Mouse (Mus musculus) forebrain, embryonic 15.5 days (tissue): Measurements from ENCODE around the gene Med12l. TPM values are rescaled to one million over a fixed set of nuclear protein-coding genes. Genes with fewer than 3 reads are reported as not detected.

Experiments used
- ATAC-seq: fragments of 200-750 bp; cut with Nextera tagmentation; replicated peaks from 2 replicates; pipeline ENCODE4 v1.8.0; 2017; ENCODE audit warnings: mild to moderate bottlenecking, moderate TSS enrichment, moderate library complexity
- H3K27ac ChIP-seq: fragments of 300-500 bp; sonication (generic); replicated peaks from 2 replicates; pipeline ENCODE4 v1.5.1; 2015; ENCODE audit warnings: mild to moderate bottlenecking, inconsistent platforms
- H3K27me3 ChIP-seq: fragments of 300-500 bp; sonication (generic); 2 replicates; pipeline ENCODE4 v1.6.1; 2015; ENCODE audit warnings: inconsistent platforms
- H3K36me3 ChIP-seq: fragments of 300-500 bp; sonication (generic); 2 replicates; pipeline ENCODE4 v1.6.1; 2015; ENCODE audit warnings: mild to moderate bottlenecking, inconsistent platforms
- H3K4me1 ChIP-seq: fragments of 300-500 bp; sonication (generic); 2 replicates; pipeline ENCODE4 v1.6.1; 2015; ENCODE audit warnings: inconsistent platforms
- H3K4me2 ChIP-seq: fragments of 300-500 bp; sonication (generic); replicated peaks from 2 replicates; pipeline ENCODE4 v1.6.1; 2015; ENCODE audit warnings: mild to moderate bottlenecking, inconsistent platforms
- H3K4me3 ChIP-seq: fragments of 300-500 bp; sonication (generic); 2 replicates; pipeline ENCODE4 v1.5.1; 2015; ENCODE audit warnings: mild to moderate bottlenecking, inconsistent platforms
- H3K9ac ChIP-seq: fragments of 300-500 bp; sonication (generic); replicated peaks from 2 replicates; pipeline ENCODE4 v1.6.1; 2015; ENCODE audit warnings: mild to moderate bottlenecking, inconsistent platforms
- H3K9me3 ChIP-seq: fragments of 300-500 bp; sonication (generic); 2 replicates; pipeline ENCODE4 v1.6.1; 2016; ENCODE audit warnings: inconsistent platforms
- WGBS: fragments of 180-500 bp; shearing (Covaris S2); methylation state at CpG from one replicate; pipeline ENCODE4 v1.1.7; 2015; ENCODE audit warnings: mixed read lengths; 5-methylcytosine and 5-hydroxymethylcytosine counted together
- polyA plus RNA-seq: library from polyadenylated mRNA; unstranded; fragments of >200 nt; fragmentation: Nextera tagmentation; extraction: Ambion mirVana; gene quantifications from 2 replicates; pipeline ENCODE4 v1.2.1, GENCODE M21; 2015

Gene Med12l
- polyA plus RNA-seq, 1 experiment from 2014 or later, result 3.3 TPM

DNA sequence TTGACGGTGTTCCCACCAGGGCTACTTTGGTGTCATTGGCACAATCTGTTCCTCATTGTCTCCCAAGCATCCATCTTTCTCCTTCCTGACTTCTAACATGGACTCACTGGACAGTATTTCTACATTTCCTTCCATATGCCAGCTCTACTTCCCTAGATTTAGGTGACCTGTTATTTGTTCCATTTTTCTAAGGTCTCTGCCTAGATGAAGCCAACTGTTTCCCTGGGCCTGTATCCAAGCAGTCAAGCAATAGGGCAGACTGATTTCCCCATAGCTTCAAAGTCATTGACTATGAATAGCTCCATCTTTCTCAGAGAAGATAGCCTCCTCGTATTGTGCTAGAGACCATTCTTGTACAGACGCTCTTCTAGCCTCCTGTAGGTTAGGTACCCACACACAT, 12.0 kb upstream of the Med12l start:
- ATAC-seq, result no peak

GRCm38 (mm10) chr3:59003756-59004155, 1.9 kb upstream of the Med12l start:
- WGBS, result 81% methylated on average over 5 of the region's 5 CpGs
- Histone ChIP-seq H3K27ac (no peak overlapping the region), H3K9me3 (no peaks in the 10 kb centered on the region), H3K4me1 (peaks cover 15% of the 10 kb centered on the region), H3K27me3 (no peaks in the 10 kb centered on the region), H3K36me3 (no peaks in the 10 kb centered on the region), H3K4me2 (no peak overlapping the region), H3K4me3 (no peak overlapping the region), H3K9ac (no peak overlapping the region)
- ATAC-seq, result no peak

More for the DNA sequence above, 12.0 kb upstream of the Med12l start:
- Histone ChIP-seq H3K4me1 (no peaks in the 10 kb centered on the region), H3K4me2 (no peak overlapping the region), H3K9ac (no peak overlapping the region), H3K36me3 (no peaks in the 10 kb centered on the region), H3K4me3 (no peak overlapping the region), H3K27me3 (no peaks in the 10 kb centered on the region), H3K9me3 (no peaks in the 10 kb centered on the region), H3K27ac (no peak overlapping the region)
- WGBS, result 87% methylated on average over 3 of the region's 3 CpGs

DNA sequence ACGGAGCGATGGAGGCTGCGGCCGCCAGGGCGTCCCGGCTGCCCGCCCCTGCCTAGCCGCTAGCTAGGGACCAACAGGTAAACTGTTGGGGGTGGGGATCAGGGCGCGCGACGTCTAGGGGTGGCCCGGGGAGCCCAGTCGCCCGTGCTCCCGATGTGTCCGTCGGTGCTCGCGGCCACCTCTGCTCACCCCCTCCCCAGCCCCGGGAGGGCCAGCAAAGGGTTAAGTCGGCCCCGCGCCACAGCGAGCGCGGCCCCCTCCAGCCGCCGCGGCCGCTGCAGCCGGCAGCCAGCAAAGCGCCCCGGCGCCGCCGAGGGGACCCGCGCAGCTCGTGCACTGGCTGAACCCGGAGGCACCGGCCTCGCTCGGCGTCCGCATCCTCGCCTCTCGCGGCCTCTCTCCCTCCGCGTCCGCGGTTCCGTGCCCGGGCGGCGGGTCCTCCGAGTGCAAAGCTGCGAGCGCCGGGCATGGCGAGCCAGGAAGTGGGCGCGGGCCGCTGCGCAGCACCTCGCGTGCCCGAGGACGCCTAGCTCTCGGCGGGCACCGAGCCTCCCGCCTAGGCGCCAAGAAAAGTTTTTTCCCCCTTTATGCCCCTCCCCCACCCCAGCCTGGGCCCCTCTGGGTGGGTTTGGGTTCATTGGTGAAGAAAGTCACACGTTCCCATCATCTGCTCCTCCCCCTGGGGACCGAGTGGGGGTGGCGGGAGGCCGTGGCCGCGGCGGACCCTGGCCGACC, 538 bp downstream of the Med12l start:
- H3K27me3 ChIP-seq, result no peaks in the 10 kb centered on the region
- peaks cover 15% of the 10 kb centered on the region for H3K4me1 ChIP-seq
- peak overlapping the region; percentile 90 for H3K4me3 ChIP-seq
- peak overlapping the region; percentile 98 for H3K27ac ChIP-seq
- peak overlapping the region; percentile 91 for H3K4me2 ChIP-seq
- H3K36me3 ChIP-seq, result no peaks in the 10 kb centered on the region
- peak; percentile 70 for ATAC-seq
- under 1% methylated on average over 75 of the region's 83 CpGs for WGBS
- peak overlapping the region; percentile 80 for H3K9ac ChIP-seq
- H3K9me3 ChIP-seq, result no peaks in the 10 kb centered on the region

DNA sequence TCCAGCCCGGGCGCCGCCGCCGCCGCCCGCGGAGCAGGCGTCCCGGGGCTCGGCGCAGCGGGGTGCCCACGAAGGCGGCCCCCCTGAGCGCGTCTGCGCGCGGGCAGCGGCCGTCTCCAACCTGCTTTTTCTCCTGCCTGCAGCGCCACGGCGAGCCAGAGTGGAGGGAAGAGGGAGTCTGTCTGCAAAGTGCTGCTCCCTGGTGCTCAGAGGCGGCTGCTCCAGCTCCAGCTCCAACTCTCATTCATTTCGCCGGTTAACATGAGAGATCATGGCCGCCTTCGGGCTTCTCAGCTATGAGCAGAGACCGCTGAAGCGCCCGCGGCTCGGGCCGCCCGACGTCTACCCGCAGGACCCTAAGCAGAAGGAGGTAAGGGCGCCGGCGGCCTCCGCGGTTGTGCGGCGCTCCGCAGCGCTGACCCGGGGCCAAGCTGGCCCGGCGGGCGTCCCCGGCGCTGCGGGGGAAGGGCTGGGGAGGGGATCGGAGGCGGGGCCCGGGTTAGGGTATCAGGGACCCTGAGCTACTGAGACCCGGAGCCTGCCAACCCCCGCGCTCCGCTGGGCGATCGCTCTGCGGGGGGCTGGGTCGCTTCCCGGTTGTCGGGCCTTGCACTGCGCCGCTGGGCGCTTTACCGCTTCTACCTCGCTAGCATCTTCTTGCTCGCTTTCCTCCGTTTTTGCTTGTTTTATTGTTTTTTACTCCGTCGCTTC, 1.3 kb downstream of the Med12l start:
- ATAC-seq, result peak; percentile 93
- Histone ChIP-seq H3K9me3 (no peaks in the 10 kb centered on the region), H3K4me3 (peak overlapping the region; percentile 90), H3K4me1 (peaks cover 15% of the 10 kb centered on the region), H3K27ac (peak overlapping the region; percentile 98), H3K27me3 (no peaks in the 10 kb centered on the region), H3K36me3 (no peaks in the 10 kb centered on the region), H3K4me2 (peak overlapping the region; percentile 91), H3K9ac (peak overlapping the region; percentile 80)
- WGBS, result under 1% methylated on average over 72 of the region's 77 CpGs

DNA sequence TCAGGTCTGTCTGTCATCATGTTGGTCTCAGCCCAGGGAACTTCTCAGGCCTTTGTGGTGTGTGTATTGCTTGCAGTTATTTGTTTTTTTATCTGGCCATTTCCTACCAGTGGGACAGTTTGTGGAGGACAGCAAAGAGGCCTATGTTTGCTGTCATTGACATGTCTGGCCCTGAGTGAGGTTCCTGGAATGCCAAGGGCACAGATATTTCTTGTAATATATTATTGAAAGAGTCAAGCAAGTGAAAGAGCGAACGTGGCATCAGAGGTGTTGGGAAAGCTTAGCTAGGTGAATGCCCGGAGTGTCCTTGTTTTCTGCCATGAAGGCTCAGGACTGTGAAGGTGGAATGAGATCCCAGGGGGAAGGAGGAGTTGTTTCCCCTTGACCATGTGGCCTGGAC, 4.7 kb downstream of the Med12l start:
- WGBS, result 91% methylated on average over 3 of the region's 3 CpGs
- no peak overlapping the region for H3K9ac ChIP-seq
- H3K27me3 ChIP-seq, result no peaks in the 10 kb centered on the region
- no peaks in the 10 kb centered on the region for H3K36me3 ChIP-seq
- H3K4me1 ChIP-seq, result peaks cover 9% of the 10 kb centered on the region; the same call in 1 of the 2 replicates
- no peak overlapping the region for H3K4me2 ChIP-seq
- H3K9me3 ChIP-seq, result no peaks in the 10 kb centered on the region
- no peak overlapping the region for H3K4me3 ChIP-seq
- no peak for ATAC-seq
- no peak overlapping the region for H3K27ac ChIP-seq

- Histone ChIP-seq H3K27me3 (no peaks in the 10 kb centered on the region), H3K4me1 (no peaks in the 10 kb centered on the region), H3K4me3 (no peak overlapping the region), H3K27ac (no peak overlapping the region), H3K36me3 (no peaks in the 10 kb centered on the region), H3K4me2 (no peak overlapping the region), H3K9me3 (no peaks in the 10 kb centered on the region), H3K9ac (no peak overlapping the region)
- ATAC-seq, result no peak; the same call in 1 of the 2 replicates
- 59% methylated on average over 4 of the region's 4 CpGs for WGBS
Observed at GRCm38 (mm10) chr3:59015698-59016412, 10.2 kb downstream of the Med12l start.

- H3K4me2 ChIP-seq, result no peak overlapping the region
- no peak overlapping the region for H3K27ac ChIP-seq
- H3K9ac ChIP-seq, result no peak overlapping the region
- no peaks in the 10 kb centered on the region for H3K27me3 ChIP-seq
- H3K9me3 ChIP-seq, result no peaks in the 10 kb centered on the region
- WGBS, result 83% methylated on average over 9 of the region's 9 CpGs
- H3K4me3 ChIP-seq, result no peak overlapping the region
- no peak for ATAC-seq
- no peaks in the 10 kb centered on the region for H3K36me3 ChIP-seq
- H3K4me1 ChIP-seq, result peaks cover 5% of the 10 kb centered on the region
Observed at GRCm38 (mm10) chr3:59016501-59016900, 10.9 kb downstream of the Med12l start.

DNA sequence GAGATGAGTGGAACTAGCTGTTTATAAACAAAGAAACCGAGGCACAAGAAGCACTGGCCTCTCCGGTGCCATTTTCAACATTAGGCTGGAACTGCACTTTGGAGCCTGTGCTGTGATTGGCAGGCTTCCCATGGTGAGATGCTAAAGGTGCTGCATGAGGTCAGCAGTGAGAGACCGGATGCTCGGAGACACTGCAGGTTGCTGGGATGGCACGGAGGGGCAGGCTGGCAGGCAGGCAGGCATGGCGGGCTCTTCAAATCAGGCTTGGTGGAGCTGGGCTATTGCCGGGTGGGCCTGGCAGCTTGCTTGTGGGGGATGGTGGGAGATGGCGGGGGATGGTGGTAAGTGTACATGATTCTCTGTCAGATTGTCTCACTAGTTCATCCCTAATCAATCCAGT, 15.6 kb downstream of the Med12l start:
- H3K4me3 ChIP-seq, result no peak overlapping the region
- no peaks in the 10 kb centered on the region for H3K27me3 ChIP-seq
- peak; percentile 47; the same call in 1 of the 2 replicates for ATAC-seq
- H3K27ac ChIP-seq, result no peak overlapping the region
- WGBS, result 43% methylated on average over 8 of the region's 8 CpGs
- H3K9ac ChIP-seq, result no peak overlapping the region
- no peaks in the 10 kb centered on the region for H3K36me3 ChIP-seq
- H3K9me3 ChIP-seq, result no peaks in the 10 kb centered on the region
- no peak overlapping the region for H3K4me2 ChIP-seq
- peaks cover 6% of the 10 kb centered on the region for H3K4me1 ChIP-seq

GRCm38 (mm10) chr3:59022251-59022650, 16.6 kb downstream of the Med12l start:
- no peaks in the 10 kb centered on the region for H3K27me3 ChIP-seq
- H3K4me1 ChIP-seq, result peaks cover 6% of the 10 kb centered on the region
- no peak overlapping the region for H3K27ac ChIP-seq
- no peak overlapping the region for H3K4me3 ChIP-seq
- H3K9ac ChIP-seq, result no peak overlapping the region
- H3K9me3 ChIP-seq, result no peaks in the 10 kb centered on the region
- H3K4me2 ChIP-seq, result no peak overlapping the region
- whole genome bisulfite sequencing, result 65% methylated on average over 2 of the region's 2 CpGs
- ATAC-seq, result no peak
- H3K36me3 ChIP-seq, result no peaks in the 10 kb centered on the region

- H3K4me2 ChIP-seq, result no peak overlapping the region
- H3K27me3 ChIP-seq, result no peaks in the 10 kb centered on the region
- WGBS, result 89% methylated on average over 14 of the region's 14 CpGs
- no peak for ATAC-seq
- H3K36me3 ChIP-seq, result no peaks in the 10 kb centered on the region
- H3K9ac ChIP-seq, result no peak overlapping the region
- H3K4me3 ChIP-seq, result no peak overlapping the region
- no peak overlapping the region for H3K27ac ChIP-seq
- peaks cover 6% of the 10 kb centered on the region for H3K4me1 ChIP-seq
- no peaks in the 10 kb centered on the region for H3K9me3 ChIP-seq
Observed at GRCm38 (mm10) chr3:59022971-59023370, 17.3 kb downstream of the Med12l start.

- ATAC-seq, result no peak
- H3K27ac ChIP-seq, result no peak overlapping the region
- WGBS, result 79% methylated on average over 14 of the region's 14 CpGs
- no peaks in the 10 kb centered on the region for H3K9me3 ChIP-seq
- H3K4me3 ChIP-seq, result no peak overlapping the region
- no peaks in the 10 kb centered on the region for H3K27me3 ChIP-seq
- no peak overlapping the region for H3K9ac ChIP-seq
- H3K4me2 ChIP-seq, result no peak overlapping the region
- H3K4me1 ChIP-seq, result peaks cover 6% of the 10 kb centered on the region
- H3K36me3 ChIP-seq, result no peaks in the 10 kb centered on the region
Observed at GRCm38 (mm10) chr3:59024531-59025192, 19.0 kb downstream of the Med12l start.

DNA sequence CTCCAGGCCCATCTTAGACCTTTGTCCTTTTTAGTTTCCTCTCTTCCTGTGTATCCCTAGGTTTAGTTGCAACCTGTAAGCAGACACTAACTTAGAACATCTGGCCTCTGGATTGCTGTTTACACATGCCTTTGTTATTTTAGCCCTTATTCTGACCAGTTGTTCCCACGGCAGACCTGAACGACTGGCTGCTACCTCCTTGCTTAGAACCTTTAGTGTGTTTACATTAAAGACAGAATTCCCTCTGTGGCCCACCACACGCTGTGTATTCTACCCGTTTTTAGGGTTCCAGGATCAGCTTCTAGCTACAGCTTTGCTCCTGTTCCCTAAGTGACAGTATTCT, 19.5 kb downstream of the Med12l start:
- ATAC-seq, result no peak
- Histone ChIP-seq H3K4me2 (no peak overlapping the region), H3K4me1 (peaks cover 6% of the 10 kb centered on the region), H3K9me3 (no peaks in the 10 kb centered on the region), H3K4me3 (no peak overlapping the region), H3K27me3 (no peaks in the 10 kb centered on the region), H3K36me3 (no peaks in the 10 kb centered on the region), H3K9ac (no peak overlapping the region), H3K27ac (no peak overlapping the region)
- WGBS, result 68% methylated on average over 4 of the region's 4 CpGs
